Mouse (Mus musculus) hindbrain, embryonic 15.5 days (tissue): ENCODE measurements around the gene Cnmd. TPM values are rescaled to one million over a fixed set of nuclear protein-coding genes. Genes with fewer than 3 reads are reported as not detected.

Experiments used
- ATAC-seq: fragments of 200-750 bp; cut with Nextera tagmentation; 2 replicates; pipeline ENCODE4 v1.8.0; 2017; ENCODE audit warnings: low read depth, moderate number of reproducible peaks, moderate TSS enrichment; ENCODE audit not compliant: low FRiP score
- H3K27ac ChIP-seq: fragments of 300-500 bp; sonication (generic); replicated peaks from 2 replicates; pipeline ENCODE4 v1.5.1; 2015; ENCODE audit warnings: mild to moderate bottlenecking, inconsistent platforms
- H3K27me3 ChIP-seq: fragments of 300-500 bp; sonication (generic); 2 replicates; pipeline ENCODE4 v1.6.1; 2015; ENCODE audit warnings: control low read depth, inconsistent platforms
- H3K36me3 ChIP-seq: fragments of 300-500 bp; sonication (generic); 2 replicates; pipeline ENCODE4 v1.6.1; 2015; ENCODE audit warnings: control low read depth, inconsistent platforms
- H3K4me1 ChIP-seq: fragments of 300-500 bp; sonication (generic); replicated peaks from 2 replicates; pipeline ENCODE4 v1.6.1; 2015; ENCODE audit warnings: control low read depth, inconsistent platforms
- H3K4me2 ChIP-seq: fragments of 300-500 bp; sonication (generic); 2 replicates; pipeline ENCODE4 v1.6.1; 2015; ENCODE audit warnings: moderate library complexity, mild to moderate bottlenecking, inconsistent platforms
- H3K4me3 ChIP-seq: fragments of 300-500 bp; sonication (generic); 2 replicates; pipeline ENCODE4 v1.5.1; 2015; ENCODE audit warnings: mild to moderate bottlenecking, inconsistent platforms
- H3K9ac ChIP-seq: fragments of 300-500 bp; sonication (generic); 2 replicates; pipeline ENCODE4 v1.6.1; 2015; ENCODE audit warnings: inconsistent platforms
- H3K9me3 ChIP-seq: fragments of 300-500 bp; sonication (generic); 2 replicates; pipeline ENCODE4 v1.6.1; 2016; ENCODE audit warnings: control low read depth, inconsistent platforms
- WGBS: fragments of 180-500 bp; shearing (Covaris S2); methylation state at CpG from one replicate; pipeline ENCODE4 v1.1.7; 2015; 5-methylcytosine and 5-hydroxymethylcytosine counted together
- polyA plus RNA-seq: library from polyadenylated mRNA; unstranded; fragments of >200 nt; fragmentation: Nextera tagmentation; extraction: Ambion mirVana; gene quantifications from 2 replicates; pipeline ENCODE4 v1.2.1, GENCODE M21; 2015

Gene Cnmd
- polyA plus RNA-seq, 1 experiment from 2014 or later, result 5.7 TPM

- 39% methylated on average over 17 of the region's 17 CpGs for WGBS
- H3K27ac ChIP-seq, result no peak overlapping the region
- peak; percentile 32; the same call in 1 of the 2 replicates for ATAC-seq
- H3K4me3 ChIP-seq, result no peak overlapping the region
- no peak overlapping the region for H3K9ac ChIP-seq
- peaks cover 19% of the 10 kb centered on the region for H3K4me1 ChIP-seq
- H3K9me3 ChIP-seq, result no peaks in the 10 kb centered on the region
- no peaks in the 10 kb centered on the region for H3K36me3 ChIP-seq
- H3K27me3 ChIP-seq, result peaks cover 4% of the 10 kb centered on the region; the same call in 1 of the 2 replicates
- H3K4me2 ChIP-seq, result no peak overlapping the region
These were observed 11.4 kb upstream of the Cnmd start for GRCm38 (mm10) chr14:79673083-79674013.

GRCm38 (mm10) chr14:79672567-79672966 is 10.6 kb upstream of the Cnmd start:
- ATAC-seq, result no peak
- H3K9me3 ChIP-seq, result no peaks in the 10 kb centered on the region
- no peak overlapping the region for H3K27ac ChIP-seq
- no peak overlapping the region for H3K4me3 ChIP-seq
- H3K4me2 ChIP-seq, result no peak overlapping the region
- WGBS, result 36% methylated on average over 5 of the region's 5 CpGs
- peaks cover 4% of the 10 kb centered on the region; the same call in 1 of the 2 replicates for H3K27me3 ChIP-seq
- H3K4me1 ChIP-seq, result peaks cover 19% of the 10 kb centered on the region
- H3K9ac ChIP-seq, result no peak overlapping the region
- H3K36me3 ChIP-seq, result no peaks in the 10 kb centered on the region

GRCm38 (mm10) chr14:79671008-79671407 is 9.0 kb upstream of the Cnmd start:
- 93% methylated on average over 3 of the region's 3 CpGs for WGBS
- no peaks in the 10 kb centered on the region for H3K27me3 ChIP-seq
- no peak overlapping the region for H3K27ac ChIP-seq
- no peaks in the 10 kb centered on the region for H3K9me3 ChIP-seq
- no peaks in the 10 kb centered on the region for H3K36me3 ChIP-seq
- no peak for ATAC-seq
- peaks cover 8% of the 10 kb centered on the region for H3K4me1 ChIP-seq
- no peak overlapping the region for H3K4me2 ChIP-seq
- H3K9ac ChIP-seq, result no peak overlapping the region
- no peak overlapping the region for H3K4me3 ChIP-seq

GRCm38 (mm10) chr14:79661005-79661917 is 709 bp downstream of the Cnmd start:
- H3K4me1 ChIP-seq, result peaks cover 32% of the 10 kb centered on the region
- no peak overlapping the region for H3K9ac ChIP-seq
- H3K36me3 ChIP-seq, result no peaks in the 10 kb centered on the region
- peaks cover 7% of the 10 kb centered on the region; the same call in 1 of the 2 replicates for H3K27me3 ChIP-seq
- H3K4me2 ChIP-seq, result peak overlapping the region; percentile 48
- 13% methylated on average over 33 of the region's 33 CpGs for WGBS
- peak; percentile 61 for ATAC-seq
- H3K27ac ChIP-seq, result no peak overlapping the region
- no peaks in the 10 kb centered on the region for H3K9me3 ChIP-seq
- peak overlapping the region; percentile 13 for H3K4me3 ChIP-seq

- peaks cover 7% of the 10 kb centered on the region; the same call in 1 of the 2 replicates for H3K27me3 ChIP-seq
- H3K4me2 ChIP-seq, result no peak overlapping the region
- ATAC-seq, result no peak
- no peak overlapping the region for H3K9ac ChIP-seq
- WGBS, result 31% methylated on average over 5 of the region's 5 CpGs
- H3K4me3 ChIP-seq, result no peak overlapping the region
- peaks cover 32% of the 10 kb centered on the region for H3K4me1 ChIP-seq
- no peaks in the 10 kb centered on the region for H3K9me3 ChIP-seq
- H3K27ac ChIP-seq, result no peak overlapping the region
- H3K36me3 ChIP-seq, result no peaks in the 10 kb centered on the region
These were observed 1.5 kb downstream of the Cnmd start for GRCm38 (mm10) chr14:79660467-79660866.

GRCm38 (mm10) chr14:79658748-79659508 is 3.0 kb downstream of the Cnmd start:
- Histone ChIP-seq H3K4me1 (peaks cover 32% of the 10 kb centered on the region), H3K27me3 (peaks cover 7% of the 10 kb centered on the region; the same call in 1 of the 2 replicates), H3K4me3 (no peak overlapping the region), H3K4me2 (no peak overlapping the region), H3K36me3 (no peaks in the 10 kb centered on the region), H3K9me3 (no peaks in the 10 kb centered on the region), H3K27ac (no peak overlapping the region; the same call in 1 of the 2 replicates), H3K9ac (no peak overlapping the region)
- ATAC-seq, result peak; percentile 52
- 48% methylated on average over 6 of the region's 6 CpGs for WGBS

GRCm38 (mm10) chr14:79658286-79658685 is 3.7 kb downstream of the Cnmd start:
- peaks cover 32% of the 10 kb centered on the region for H3K4me1 ChIP-seq

GRCm38 (mm10) chr14:79652654-79653053 is 9.3 kb downstream of the Cnmd start:
- Histone ChIP-seq H3K36me3 (no peaks in the 10 kb centered on the region), H3K9me3 (no peaks in the 10 kb centered on the region), H3K4me2 (no peak overlapping the region), H3K4me3 (no peak overlapping the region), H3K4me1 (peaks cover under 1% of the 10 kb centered on the region; the same call in 1 of the 2 replicates), H3K27me3 (no peaks in the 10 kb centered on the region), H3K9ac (no peak overlapping the region), H3K27ac (no peak overlapping the region)
- ATAC-seq, result no peak
- WGBS, result 81% methylated on average over 4 of the region's 4 CpGs

More at GRCm38 (mm10) chr14:79658286-79658685, 3.7 kb downstream of the Cnmd start:
- ATAC-seq, result no peak
- WGBS, result 53% methylated on average over 5 of the region's 5 CpGs
- Histone ChIP-seq H3K9ac (no peak overlapping the region), H3K9me3 (no peaks in the 10 kb centered on the region), H3K4me3 (no peak overlapping the region), H3K4me2 (no peak overlapping the region), H3K36me3 (no peaks in the 10 kb centered on the region), H3K27ac (peak overlapping the region; percentile 52), H3K27me3 (peaks cover 7% of the 10 kb centered on the region; the same call in 1 of the 2 replicates)

- ATAC-seq, result no peak
These were observed 12.3 kb downstream of the Cnmd start for GRCm38 (mm10) chr14:79649680-79650079.

GRCm38 (mm10) chr14:79645378-79645777 is 16.6 kb downstream of the Cnmd start:
- no peak overlapping the region for H3K9ac ChIP-seq
- H3K4me1 ChIP-seq, result peaks cover 10% of the 10 kb centered on the region; the same call in 1 of the 2 replicates
- no peaks in the 10 kb centered on the region for H3K27me3 ChIP-seq
- no peaks in the 10 kb centered on the region for H3K36me3 ChIP-seq
- no peak overlapping the region for H3K4me3 ChIP-seq
- H3K27ac ChIP-seq, result no peak overlapping the region
- no peak for ATAC-seq
- WGBS, result 47% methylated on average over 11 of the region's 11 CpGs
- H3K4me2 ChIP-seq, result no peak overlapping the region
- H3K9me3 ChIP-seq, result no peaks in the 10 kb centered on the region

More at GRCm38 (mm10) chr14:79649680-79650079, 12.3 kb downstream of the Cnmd start:
- Histone ChIP-seq H3K4me2 (no peak overlapping the region), H3K9ac (no peak overlapping the region), H3K27me3 (no peaks in the 10 kb centered on the region), H3K4me1 (peaks cover 9% of the 10 kb centered on the region; the same call in 1 of the 2 replicates), H3K4me3 (no peak overlapping the region), H3K27ac (no peak overlapping the region), H3K9me3 (no peaks in the 10 kb centered on the region), H3K36me3 (no peaks in the 10 kb centered on the region)
- 75% methylated on average over 3 of the region's 3 CpGs for WGBS

GRCm38 (mm10) chr14:79642063-79642462 is 19.9 kb downstream of the Cnmd start:
- peaks cover 10% of the 10 kb centered on the region; the same call in 1 of the 2 replicates for H3K4me1 ChIP-seq
- 83% methylated on average over 9 of the region's 9 CpGs for WGBS
- no peak for ATAC-seq
- H3K27ac ChIP-seq, result no peak overlapping the region
- H3K9me3 ChIP-seq, result no peaks in the 10 kb centered on the region
- no peaks in the 10 kb centered on the region for H3K27me3 ChIP-seq
- no peak overlapping the region for H3K4me2 ChIP-seq
- no peak overlapping the region for H3K4me3 ChIP-seq
- H3K36me3 ChIP-seq, result no peaks in the 10 kb centered on the region
- no peak overlapping the region for H3K9ac ChIP-seq
